Mouse (Mus musculus) testis, adult 2 months (tissue): ENCODE measurements around the gene Triobp.

Source experiments
- CTCF ChIP-seq: fragments of 200-500 bp; IDR thresholded peaks from 2 replicates; pipeline ENCODE4 v1.5.1; 2012; ENCODE audit warnings: low read depth, mild to moderate bottlenecking, inconsistent platforms, low read length, moderate library complexity; ENCODE audit not compliant: control insufficient read depth, insufficient read depth, insufficient replicate concordance
- POLR2A ChIP-seq: fragments of 200-500 bp; IDR thresholded peaks from 2 replicates; pipeline ENCODE4 v1.6.1; 2012; ENCODE audit warnings: low read depth, mild to moderate bottlenecking, inconsistent platforms, low read length, moderate library complexity; ENCODE audit not compliant: control insufficient read depth

DNA sequence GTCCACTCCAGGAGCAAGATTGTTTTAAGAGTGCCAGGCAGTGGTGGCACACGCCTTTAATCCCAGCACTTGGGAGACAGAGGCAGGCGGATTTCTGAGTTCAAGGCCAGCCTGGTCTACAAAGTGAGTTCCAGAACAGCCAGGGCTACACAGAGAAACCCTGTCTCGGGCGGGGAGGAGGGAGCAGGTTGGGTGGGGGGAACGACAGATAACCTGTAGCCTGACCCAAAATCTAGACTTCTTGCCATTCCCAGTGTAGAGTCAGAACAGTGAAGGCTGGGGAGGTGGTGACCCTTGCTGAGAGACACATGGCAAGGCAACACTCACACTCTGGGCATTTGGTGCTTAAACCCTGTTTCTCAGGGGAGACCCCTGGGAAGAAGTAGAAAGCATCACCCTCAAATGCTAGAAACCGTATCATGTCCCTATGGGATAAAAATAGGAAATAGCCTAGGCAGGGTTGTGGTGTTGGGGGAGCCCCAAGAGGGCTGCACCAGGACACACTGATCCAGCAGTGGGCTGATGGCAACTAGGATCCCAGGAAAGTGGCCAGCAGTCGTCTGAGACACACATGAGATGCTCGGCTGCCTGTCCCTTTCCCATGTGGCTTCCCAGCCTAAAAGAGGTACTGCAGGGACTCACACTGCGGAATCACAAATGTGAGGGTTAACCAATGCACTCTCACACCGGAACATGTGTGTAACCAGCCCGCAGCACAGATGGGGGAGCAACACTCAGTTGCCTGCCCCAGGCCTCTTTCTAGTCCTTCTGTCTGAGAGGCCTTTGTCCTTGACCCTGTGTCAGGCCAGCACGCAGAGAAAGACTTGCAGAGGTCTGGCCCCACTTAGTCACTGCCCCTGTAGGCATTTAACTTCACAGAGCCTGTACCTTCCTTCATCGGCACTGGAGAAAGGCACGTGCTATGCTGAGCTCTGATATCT, 41.9 kb downstream of the Triobp start:
- TF ChIP-seq POLR2A (no peak), CTCF (no peak)
